Mouse (Mus musculus): ENCODE measurements around the gene Agap1.

DNA sequence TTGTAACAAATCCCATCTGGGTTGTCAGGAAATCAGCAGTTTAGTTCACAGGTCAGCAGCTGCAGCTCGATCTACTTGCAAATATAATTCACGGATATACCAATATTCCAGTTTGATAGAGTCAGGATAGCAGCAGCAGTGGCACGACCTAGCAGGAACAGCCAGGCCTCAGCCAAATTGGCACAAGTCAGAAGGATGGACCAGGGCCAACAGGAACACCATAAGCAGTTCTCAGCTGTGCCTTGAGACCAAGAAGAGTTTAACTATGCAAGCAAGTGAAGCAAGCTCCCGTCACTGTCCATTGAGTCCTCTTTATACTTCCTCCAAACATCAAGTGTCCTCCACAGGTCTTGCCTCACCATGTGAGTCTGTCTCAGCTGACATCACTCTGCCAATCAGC is 33.2 kb upstream of the Agap1 start:
- no peak for TF ChIP-seq POLR2A (IDR thresholded peaks at IDR 0.05; ENCODE audit: insufficient read depth, low read depth, low read length)
- TF ChIP-seq CTCF (IDR thresholded peaks at IDR 0.05; ENCODE audit: insufficient read depth, low read depth, low read length) = no peak
